Mouse (Mus musculus): ENCODE data around the gene Tcf7l2.
A peak's percentile ranks its signal among the peaks of the same experiment; 100 is the strongest.

The Tcf7l2 gene

DNA sequence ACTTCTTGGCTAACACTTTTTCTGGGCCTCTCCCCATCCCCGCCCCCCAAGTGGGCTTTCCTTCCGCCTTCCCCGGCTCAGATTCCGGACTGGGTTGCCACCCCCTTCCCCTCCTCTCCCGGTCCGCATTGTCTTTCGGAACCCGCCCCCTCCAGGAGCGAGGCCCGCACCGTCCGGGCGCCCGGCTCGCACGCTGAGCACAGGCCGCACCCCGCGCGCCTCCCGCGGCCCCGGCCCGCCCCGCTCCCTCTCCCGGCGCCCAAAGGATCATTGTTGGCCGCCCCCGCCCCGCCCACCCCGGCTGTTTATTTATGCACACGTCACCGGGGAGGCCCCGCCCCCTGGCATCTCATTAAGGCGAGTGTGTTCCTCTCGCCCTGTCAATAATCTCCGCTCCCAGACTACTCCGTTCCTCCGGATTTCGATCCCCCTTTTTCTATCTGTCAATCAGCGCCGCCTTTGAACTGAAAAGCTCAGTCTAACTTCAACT lies at the start of gene Tcf7l2:
Tcf7l2 (plus strand) TSS at position 382 of the 490 bp plus-strand sequence.
- DNase-seq (ENCODE audit: low read depth, low spot score): peak; percentile 92

DNA sequence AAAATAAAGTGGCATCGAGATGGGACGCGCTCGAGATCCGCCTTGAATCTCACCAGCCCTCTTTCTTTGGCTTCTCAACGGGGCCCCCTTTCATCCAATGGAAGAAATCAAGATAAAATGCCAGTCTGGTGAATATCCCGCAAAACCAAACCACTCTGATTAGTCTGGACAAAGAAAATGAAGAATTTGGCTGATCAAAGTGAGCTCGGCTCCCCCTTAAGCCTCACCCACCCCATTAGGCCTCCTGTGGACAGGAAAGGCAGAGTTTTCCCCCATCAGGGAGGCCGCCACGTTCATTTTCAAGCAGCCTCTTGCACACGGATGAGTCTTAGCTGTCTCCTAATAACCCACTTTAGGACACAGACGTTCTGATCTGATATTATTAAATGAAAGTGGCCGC lies 47.0 kb upstream of the Tcf7l2 start:
- DNase-seq (ENCODE audit: low read depth, low spot score): no peak

DNA sequence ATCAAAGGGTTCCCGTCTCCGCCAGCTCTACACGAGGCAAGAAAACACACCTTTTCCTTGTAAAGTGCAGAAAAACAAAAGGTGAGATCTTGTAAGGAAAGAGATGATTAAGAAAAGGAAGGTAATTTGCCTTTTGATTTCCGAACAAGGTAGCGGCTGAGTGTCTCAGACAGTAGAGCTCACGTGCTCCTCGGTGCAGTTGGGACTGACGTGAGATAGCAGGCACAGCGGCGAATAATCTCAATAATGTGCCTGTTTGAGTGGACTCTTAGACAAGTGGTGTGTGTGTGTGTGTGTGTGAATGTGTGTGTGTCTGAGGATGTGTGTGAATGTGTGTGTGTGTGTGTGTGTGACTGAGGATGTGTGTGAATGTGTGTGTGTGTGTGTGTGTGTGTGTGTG lies 46.2 kb upstream of the Tcf7l2 start:
- DNase-seq (ENCODE audit: low read depth, low spot score): no peak

DNA sequence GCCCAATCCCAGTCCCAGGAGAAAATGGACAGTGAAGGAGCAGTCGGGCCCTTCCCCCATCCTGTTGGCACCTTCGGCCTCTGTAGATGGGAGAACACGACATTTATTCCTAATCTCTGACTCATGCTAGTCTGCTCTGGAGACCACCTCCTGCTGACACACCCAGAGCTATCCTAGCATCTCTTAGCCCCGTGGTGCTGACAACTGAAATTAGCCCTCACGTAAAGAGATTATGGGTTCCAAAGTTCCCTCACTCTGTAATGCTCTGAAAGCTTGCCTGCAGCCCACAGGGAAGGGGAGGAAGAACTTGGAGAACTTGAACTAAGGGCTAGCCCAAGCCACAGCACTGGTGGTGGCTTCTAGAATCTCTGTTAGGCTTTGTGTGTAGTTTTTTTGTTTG lies 42.7 kb upstream of the Tcf7l2 start:
- no peak for DNase-seq (ENCODE audit: low read depth, low spot score)

DNA sequence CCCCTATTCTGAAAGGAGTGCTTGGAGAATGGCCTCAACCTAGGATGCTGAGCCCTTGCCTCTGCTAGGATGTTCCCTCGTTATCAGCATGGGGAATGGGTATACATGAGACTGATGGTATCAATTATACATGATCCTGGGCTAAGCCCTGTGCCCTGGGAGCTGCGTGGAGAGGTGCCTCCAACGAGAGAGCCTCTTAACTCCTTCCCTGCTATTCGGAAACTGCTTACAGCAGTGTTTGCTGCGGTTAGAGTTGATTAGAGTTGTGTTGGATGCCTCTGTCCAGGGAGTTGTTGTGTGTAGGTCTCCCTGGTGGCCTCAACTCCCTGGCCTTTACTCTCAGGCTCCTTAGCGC lies 41.4 kb upstream of the Tcf7l2 start:
- DNase-seq (ENCODE audit: low read depth, low spot score): no peak

DNA sequence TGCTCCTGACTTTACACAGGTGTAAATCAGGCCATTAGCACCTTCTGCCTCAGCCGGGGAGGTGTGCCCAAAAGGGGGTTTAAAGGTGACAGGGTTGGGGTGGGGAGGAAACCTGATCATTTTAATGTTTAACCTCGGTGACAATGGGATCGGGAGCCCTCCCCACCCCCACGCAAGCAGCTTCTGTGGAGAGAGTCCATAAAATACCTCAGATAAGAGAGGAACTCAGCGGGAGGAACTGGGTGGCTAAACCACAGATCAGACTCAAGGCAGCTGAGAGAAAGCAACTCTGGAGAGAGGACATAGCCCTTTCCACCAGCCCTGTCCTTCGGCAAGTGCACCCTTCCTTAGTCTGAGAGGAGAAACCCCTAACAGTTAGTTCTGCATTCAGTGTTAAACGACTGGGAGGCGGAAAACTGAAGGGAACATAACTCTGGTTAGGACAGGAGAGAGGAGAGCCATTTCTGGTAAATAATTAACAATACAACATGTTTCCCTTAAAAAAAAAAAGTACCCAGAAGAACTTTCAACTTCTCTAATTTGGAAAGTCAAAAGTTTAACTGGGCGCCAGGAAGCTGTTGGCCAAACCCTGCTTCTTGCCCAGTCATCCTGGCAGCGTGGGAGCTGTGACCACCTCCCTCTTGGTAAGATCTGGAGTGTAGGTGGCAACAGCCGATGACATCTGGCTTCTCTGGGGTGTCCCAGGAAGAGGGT lies 40.9 kb upstream of the Tcf7l2 start:
- no peak for DNase-seq (ENCODE audit: low read depth, low spot score)

DNA sequence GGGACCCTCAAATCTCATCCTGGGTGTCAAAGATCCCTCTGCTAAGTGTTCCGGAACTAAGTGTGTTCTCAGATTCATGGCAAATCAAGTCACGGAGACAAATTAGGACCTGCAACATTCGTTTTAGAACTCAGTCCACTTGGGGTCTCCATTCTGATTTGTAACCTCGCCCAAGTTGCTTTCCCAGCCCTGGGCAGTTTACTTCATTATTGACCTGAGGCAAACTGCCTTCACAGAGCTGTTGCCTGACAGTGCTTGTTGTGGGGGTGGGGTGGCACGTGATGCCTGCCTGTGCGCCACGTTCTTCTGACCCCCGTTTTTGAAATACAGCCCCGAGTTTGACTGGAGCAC lies 40.4 kb upstream of the Tcf7l2 start:
- no peak for DNase-seq (ENCODE audit: low read depth, low spot score)

DNA sequence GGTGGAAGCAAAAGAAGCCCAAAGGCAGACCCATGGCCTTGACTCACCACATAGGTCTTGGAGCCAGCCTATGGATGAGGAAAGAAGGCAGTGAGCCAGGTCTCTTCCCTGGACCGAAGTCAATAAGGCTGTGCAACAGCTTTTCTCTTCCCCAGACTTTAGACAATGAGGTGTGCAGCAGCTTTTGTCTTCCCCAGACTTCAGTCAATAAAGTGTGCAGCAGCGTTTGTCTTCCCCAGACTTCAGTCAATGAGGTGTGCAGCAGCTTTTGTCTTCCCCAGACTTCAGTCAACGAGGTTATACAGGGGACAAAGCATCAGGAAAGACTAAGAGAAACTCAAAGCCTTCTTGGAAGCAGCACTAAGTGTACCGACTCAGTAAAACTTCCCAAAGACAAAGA lies 39.5 kb upstream of the Tcf7l2 start:
- DNase-seq (ENCODE audit: low read depth, low spot score): no peak

DNA sequence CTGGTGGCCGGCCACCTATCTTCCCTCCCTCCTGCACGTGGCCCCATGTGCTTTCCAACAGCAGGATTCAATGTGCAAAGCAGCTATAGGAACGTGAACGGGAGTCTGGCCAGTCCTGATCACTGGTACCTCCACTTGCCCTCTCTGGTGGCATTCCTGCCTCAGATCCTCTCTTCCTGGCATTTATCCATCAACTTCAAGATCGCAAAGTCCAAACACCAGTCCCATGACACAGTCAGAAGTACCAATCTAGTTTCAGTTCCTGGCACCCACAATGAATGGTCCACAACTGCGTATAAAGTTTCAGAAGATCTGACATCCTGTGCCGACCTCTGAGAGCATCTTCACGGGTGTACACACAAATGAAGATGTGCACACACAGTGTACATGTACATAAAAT lies 38.9 kb upstream of the Tcf7l2 start:
- no peak for DNase-seq (ENCODE audit: low read depth, low spot score)

DNA sequence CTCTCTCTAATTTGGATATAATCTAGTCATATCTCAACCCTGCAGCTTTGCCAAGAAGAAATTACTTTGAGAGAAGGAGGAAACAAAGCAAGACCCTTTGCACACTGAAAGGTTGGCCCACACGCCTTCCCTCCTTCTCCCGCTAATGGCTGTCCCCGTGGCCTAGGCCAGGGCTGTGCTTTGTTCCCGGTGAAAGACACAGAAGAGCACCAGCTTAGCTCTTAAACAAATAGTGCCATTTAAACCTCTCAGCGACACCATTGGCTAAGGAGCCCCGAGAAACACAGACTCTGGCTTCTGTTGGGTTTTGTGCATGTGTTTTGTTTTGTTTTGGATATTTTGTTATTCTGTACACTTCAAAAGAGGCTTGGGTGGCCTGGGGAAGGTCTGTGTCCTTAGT lies 37.5 kb upstream of the Tcf7l2 start:
- DNase-seq (ENCODE audit: low read depth, low spot score): no peak

DNA sequence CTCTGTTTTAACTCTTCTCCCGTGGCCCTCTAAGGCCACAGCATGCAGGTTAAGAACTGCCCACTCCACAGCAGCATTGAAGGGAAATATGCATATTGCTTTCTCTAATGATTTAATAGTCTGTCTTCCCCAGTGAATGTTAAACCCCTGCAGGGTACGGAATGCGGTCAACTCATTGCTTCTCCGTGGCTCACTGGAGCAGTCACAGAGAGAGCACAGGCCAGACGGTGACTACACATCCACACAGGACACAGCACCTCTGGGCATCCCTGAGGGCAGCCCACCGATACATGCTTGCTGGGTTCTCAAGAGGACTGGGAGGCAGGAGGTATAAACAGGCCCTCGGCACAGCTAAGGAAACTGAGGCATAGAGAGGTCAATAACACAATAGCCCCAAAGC lies 35.3 kb upstream of the Tcf7l2 start:
- DNase-seq (ENCODE audit: low read depth, low spot score): no peak

DNA sequence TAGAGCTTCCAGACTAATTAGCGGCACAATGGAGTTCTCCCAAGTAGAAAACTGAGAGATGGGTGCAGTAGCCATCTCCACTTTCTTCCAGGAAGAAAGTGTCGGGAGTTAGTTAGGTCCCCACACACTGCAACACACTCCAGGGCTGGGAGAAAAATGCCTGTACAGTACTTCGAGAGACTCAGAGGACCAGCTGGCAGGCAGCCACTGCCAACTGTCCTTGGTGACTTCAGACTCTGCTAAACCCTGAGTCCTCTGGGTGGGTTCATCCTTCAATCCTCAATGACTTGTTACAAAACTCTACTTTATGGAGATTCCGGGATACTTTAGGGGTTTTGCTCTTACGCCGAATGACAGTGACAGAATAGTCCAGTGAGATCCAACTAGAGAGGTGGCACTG lies 34.8 kb upstream of the Tcf7l2 start:
- no peak for DNase-seq (ENCODE audit: low read depth, low spot score)

DNA sequence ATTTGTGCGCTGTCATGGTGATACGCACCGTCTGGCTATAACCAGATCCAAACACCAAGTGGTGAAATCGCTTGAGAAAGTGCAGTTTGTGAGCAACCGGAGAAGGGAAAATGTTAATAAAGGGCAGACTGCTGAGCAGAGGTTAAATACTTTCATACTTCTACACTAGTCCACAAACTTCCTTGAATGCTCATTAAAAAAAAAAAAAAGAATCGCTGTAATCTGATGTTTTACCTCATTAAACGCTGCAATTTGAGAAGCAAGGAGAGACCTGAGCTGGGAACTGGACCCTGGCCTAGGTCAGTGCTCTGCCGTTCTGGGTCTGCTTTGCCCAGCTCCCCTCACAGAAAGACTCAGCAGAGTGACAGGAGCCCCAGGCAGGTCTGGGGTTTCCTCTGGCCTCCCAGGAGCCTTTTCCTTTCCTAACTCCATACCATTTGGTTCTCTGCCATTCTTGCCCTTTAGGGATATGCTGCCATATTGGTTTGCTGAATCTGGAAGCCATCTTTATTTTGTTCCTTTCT lies 33.5 kb upstream of the Tcf7l2 start:
- no peak for DNase-seq (ENCODE audit: low read depth, low spot score)

DNA sequence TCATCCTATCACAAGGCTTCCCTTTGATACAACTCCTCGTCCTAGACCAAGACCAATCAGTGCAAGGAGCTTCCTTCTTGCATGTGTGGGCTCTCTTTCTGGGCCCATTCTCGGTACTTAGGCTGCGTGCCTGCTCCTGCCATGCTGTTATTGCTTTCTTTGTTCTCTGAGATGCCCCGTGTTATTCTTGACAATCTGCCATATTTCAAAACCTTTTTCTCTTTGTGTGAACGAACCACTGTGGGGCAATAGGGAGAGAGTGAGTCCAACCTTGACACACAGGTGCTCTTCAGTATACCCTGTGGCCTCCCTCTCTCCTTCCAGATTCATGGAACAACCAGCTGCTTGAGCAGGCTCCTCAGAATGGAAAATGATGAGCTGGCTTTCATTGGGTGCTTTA lies 30.8 kb upstream of the Tcf7l2 start:
- no peak for DNase-seq (ENCODE audit: low read depth, low spot score)

DNA sequence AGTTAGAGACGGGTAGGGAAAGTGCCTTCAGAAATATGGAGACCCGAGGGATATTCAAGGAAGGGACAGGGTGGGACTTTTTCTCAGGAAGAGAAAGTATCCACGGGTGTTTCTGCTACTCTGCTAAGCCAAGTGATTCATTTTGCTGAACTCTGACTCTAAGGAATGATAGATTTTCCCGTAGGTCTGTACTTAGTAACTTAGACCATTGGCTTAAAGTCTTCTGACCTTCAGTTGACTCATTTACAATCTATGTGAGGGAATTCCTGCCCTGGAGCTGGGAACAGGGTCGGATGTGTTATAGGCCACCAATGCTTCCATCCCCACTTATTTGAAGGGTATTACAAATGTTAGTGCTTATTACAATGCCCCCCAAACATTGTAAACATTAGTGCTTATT lies 29.9 kb upstream of the Tcf7l2 start:
- DNase-seq (ENCODE audit: low read depth, low spot score): no peak

DNA sequence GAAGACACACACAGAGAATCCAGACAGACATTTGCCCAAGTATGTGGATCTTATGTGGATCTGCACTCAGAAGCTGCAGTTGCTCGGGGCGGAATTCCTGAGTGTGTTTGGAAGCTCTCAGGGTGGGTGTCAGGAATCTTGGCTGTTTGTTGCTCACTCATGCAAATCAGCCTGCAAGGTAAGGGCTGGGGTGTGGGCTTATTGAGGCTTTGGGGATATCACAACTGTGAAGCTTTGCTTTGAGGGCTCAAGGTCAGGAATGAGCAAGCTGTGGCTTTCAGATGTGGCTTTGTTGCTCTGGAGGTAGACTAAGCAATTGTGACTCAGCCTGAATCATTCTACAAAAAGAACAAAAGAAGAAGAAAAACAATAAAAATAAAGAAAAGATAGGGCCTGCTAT lies 28.9 kb upstream of the Tcf7l2 start:
- no peak for DNase-seq (ENCODE audit: low read depth, low spot score)

DNA sequence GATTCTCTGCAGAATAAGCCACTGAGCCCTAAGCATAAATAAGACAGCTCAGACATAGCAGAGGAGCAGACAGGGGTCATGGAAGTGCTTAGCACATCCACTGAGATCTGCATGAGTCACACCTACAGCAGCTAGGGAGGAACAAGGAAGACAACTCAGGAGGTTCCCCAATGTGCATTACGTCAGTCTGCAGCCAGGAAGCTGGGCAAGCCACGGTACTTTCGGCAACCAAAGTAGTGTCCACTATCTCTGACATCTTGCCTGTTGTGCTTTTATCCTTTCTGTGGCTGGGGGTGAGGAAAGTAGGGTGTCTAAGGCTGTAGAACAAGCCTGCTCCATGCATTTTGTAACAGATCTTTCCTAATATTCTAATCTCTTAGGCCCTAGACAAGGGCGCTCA lies 27.6 kb upstream of the Tcf7l2 start:
- no peak for DNase-seq (ENCODE audit: low read depth, low spot score)

DNA sequence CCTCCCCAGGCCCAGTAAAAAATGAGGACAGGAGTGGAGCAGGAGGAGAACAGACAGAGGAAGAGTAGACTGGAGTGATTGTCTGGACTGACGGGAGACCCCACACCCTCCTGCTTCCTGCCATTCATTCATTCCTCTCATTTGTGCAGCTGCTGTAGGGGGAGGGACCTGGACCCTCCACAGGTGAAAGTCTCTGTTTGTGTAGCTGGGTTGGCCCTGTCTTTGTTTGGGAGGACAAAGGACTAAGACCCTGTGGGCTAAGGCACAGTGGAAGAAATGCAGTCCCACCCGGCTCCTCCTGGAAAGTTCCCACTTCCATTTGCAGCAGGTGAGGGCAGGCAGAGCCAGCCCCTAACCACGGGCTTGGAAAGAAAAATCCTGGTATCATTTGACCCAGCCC lies 27.0 kb upstream of the Tcf7l2 start:
- DNase-seq (ENCODE audit: low read depth, low spot score): no peak

DNA sequence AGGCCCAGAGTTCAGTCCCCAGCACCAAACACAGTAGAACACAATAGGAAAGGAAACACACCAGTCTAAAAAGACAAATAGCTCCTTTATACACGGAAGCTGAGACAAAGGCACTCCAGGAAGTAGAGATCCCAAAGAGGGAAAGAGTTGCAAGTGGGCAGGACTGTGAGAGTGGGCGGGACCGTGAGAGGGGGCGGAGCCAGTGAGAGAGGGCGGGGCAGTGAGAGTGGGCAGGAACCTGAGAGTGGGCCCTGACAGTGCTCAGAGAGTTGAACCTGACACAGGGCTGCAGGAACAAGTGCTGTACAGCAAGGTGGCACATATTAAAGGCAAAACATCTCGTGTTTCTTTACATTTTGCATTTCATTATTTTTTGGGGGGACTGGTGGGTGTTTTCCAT lies 22.5 kb upstream of the Tcf7l2 start:
- no peak for DNase-seq (ENCODE audit: low read depth, low spot score)

DNA sequence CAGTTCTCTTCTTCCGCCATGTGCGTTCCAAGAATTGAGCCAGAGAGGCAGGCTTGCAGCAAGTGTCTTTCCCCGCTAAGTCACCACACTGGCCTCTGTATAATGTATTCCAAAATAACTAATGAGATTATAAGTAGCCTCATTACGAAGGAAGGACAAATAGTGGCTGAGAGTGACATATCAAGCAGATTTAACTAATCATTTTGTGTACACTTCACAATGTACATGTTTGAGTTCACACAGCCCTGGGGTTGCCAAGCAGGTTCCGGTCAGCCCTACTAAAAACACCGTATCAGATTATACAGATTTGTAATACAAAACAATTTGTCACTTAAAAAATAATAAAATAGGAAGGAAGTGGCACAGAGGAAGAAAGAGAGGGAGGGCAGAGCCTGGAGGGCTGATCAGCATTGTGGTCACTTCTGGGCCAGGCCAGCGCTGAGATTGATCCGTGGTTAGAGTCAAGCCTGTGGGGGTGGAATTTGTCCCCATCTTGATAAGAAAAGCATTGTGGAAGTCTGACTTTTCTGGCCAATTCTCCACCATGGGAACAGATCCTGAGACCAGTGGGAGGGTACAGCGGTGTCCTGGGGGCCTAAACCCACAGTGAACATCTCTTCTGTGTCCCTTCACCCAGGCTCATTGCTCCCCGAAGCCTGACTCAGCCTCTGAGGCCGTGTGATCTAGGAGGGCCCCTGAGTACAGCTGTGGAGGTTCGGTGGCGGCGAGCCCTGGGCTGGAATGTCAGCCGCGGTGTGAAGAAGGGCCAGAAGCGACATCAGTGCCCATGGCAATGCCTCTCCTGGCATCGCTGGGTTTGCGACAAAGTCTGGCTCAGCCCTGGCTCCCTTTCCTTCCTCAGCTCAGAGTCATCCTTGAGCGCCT lies 21.9 kb upstream of the Tcf7l2 start:
- no peak for DNase-seq (ENCODE audit: low read depth, low spot score)

DNA sequence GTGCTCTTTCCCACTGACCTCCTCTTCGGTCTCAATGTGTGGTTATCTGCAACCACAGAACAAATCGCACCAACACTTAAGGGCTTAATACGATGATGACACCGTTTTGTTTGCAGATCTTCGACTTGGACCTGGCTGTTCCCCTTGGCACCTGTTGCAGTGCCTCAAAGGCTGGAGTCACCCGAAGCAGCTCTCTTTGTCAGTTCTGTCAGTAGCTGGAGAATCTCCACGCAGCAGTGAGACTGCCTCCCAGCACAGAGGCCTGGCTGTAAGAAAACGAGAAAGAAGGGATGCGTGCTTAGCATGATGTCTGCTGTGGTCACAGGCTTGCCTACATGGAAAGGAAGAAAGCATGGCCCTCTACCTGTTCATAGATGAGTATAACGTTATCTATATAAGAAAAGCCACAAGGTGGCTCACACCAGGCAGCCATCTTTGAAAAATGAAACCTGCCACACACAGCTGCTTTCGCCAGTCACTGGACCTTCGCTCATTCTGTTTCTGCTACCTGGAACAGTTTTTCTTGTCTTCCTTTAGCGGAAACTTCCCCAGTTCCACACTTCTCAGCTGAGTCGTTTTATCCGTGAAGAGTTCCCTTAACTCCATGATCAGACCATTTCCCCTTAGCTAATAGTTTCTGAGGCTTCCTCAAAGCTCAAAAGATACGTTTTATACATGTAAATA lies 21.1 kb upstream of the Tcf7l2 start:
- DNase-seq (ENCODE audit: low read depth, low spot score): no peak

DNA sequence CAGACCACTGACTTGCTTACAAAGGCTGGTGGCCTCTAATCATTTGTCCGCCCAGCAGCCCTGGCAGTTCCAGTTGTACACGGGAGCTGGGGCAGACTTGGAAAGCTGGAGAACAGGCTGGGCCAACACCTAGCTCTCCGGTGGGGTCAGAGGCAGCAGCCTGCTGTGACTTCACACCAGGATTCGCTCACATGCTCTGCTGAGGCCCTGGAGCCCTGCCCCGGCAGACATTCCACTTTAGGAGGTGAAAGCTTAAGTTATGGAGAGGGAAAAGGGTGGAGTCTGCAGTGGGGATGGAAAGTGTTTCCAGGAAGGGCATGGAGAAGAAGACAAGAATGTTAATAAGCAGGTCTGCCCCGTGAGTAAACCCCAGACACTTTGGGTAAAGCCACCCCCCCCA lies 19.2 kb upstream of the Tcf7l2 start:
- DNase-seq (ENCODE audit: low read depth, low spot score): no peak
